Mouse (Mus musculus): ENCODE data around the gene Plcb3.

GRCm38 (mm10) chr19:6987904-6988285 lies 11.6 kb upstream of the Plcb3 start:
- TF ChIP-seq CTCF (IDR thresholded peaks at IDR 0.05) (no peak), EP300 (IDR thresholded peaks at IDR 0.05) (no peak)
